Mouse (Mus musculus) MEL (cell line): ENCODE data around the gene 2310033P09Rik. TPM values are rescaled to one million over a fixed set of nuclear protein-coding genes. Genes with fewer than 3 reads are reported as not detected.

Source experiments
- DNase-seq: peaks from one replicate; pipeline ENCODE4 v3.0.0; 2011; ENCODE audit warnings: low read depth, low spot score
- H3K27ac ChIP-seq: 2 replicates; pipeline ENCODE4 v1.5.1; 2012; ENCODE audit warnings: low read depth, mild to moderate bottlenecking, control low read depth, low read length, moderate library complexity; ENCODE audit not compliant: control insufficient read depth
- H3K27me3 ChIP-seq, 2 experiments: fragments of 150-350 bp in 1 of 2; sonication (generic) in 1 of 2; 2 replicates each; pipeline ENCODE4 v1.6.1; 2012; ENCODE audit warnings: low read length in 2 of 2, mild to moderate bottlenecking in 2 of 2, improper control_type of control experiment in 1 of 2, moderate library complexity in 1 of 2; ENCODE audit not compliant: insufficient read depth in 2 of 2, control insufficient read depth in 1 of 2
- H3K36me3 ChIP-seq, 2 experiments: 2 replicates each; pipeline ENCODE4 v1.6.1; 2012 to 2014; ENCODE audit warnings: low read length in 2 of 2, improper control_type of control experiment in 1 of 2, inconsistent platforms in 1 of 2, mild to moderate bottlenecking in 1 of 2; ENCODE audit not compliant: insufficient read depth in 2 of 2, control insufficient read depth in 1 of 2
- H3K4me1 ChIP-seq, 2 experiments: fragments of 150-350 bp in 1 of 2; sonication (generic) in 1 of 2; 2 replicates each; pipeline ENCODE4 v1.6.1; 2012; ENCODE audit warnings: low read length in 2 of 2, improper control_type of control experiment in 1 of 2, mild to moderate bottlenecking in 1 of 2; ENCODE audit not compliant: insufficient read depth in 2 of 2, control insufficient read depth in 1 of 2
- H3K4me3 ChIP-seq, 2 experiments: fragments of 150-350 bp in 1 of 2; sonication (generic) in 1 of 2; 2 replicates each; pipeline ENCODE4 v1.5.1; 2012; ENCODE audit warnings: low read depth in 2 of 2, low read length in 2 of 2, mild to moderate bottlenecking in 2 of 2, moderate library complexity in 2 of 2, control low read depth in 1 of 2, improper control_type of control experiment in 1 of 2; ENCODE audit not compliant: control insufficient read depth in 1 of 2, insufficient read depth in 1 of 2
- H3K79me2 ChIP-seq: 2 replicates; pipeline ENCODE4 v1.6.1; 2012; ENCODE audit warnings: mild to moderate bottlenecking, low read length, moderate library complexity; ENCODE audit not compliant: control insufficient read depth, poor library complexity, insufficient read depth
- H3K9ac ChIP-seq: 2 replicates; pipeline ENCODE4 v1.6.1; 2012; ENCODE audit warnings: low read depth, mild to moderate bottlenecking, control low read depth, low read length, moderate library complexity; ENCODE audit not compliant: control insufficient read depth, poor library complexity, severe bottlenecking
- H3K9me3 ChIP-seq: fragments of 150-350 bp; sonication (generic); replicated peaks from 2 replicates; pipeline ENCODE4 v1.6.1; 2012; ENCODE audit warnings: mild to moderate bottlenecking, low read length, improper control_type of control experiment, moderate library complexity; ENCODE audit not compliant: insufficient read depth
- BHLHE40 ChIP-seq: IDR thresholded peaks from 2 replicates; pipeline ENCODE4 v1.6.1; 2012; ENCODE audit warnings: low read depth, mild to moderate bottlenecking, inconsistent platforms, low read length, improper control_type of control experiment, borderline replicate concordance
- CHD1 ChIP-seq: IDR thresholded peaks from 2 replicates; pipeline ENCODE4 v1.6.1; 2012; ENCODE audit warnings: low read depth, mild to moderate bottlenecking, inconsistent platforms, low read length, improper control_type of control experiment
- CTCF ChIP-seq, 3 experiments: IDR thresholded peaks in 2 of 3; conservative IDR thresholded peaks in 1 of 3; 2 replicates each; pipeline ENCODE4 v1.5.1; 2011 to 2012; ENCODE audit warnings: low read length in 3 of 3, low read depth in 2 of 3, mild to moderate bottlenecking in 2 of 3, improper control_type of control experiment in 1 of 3, inconsistent platforms in 1 of 3, mixed read lengths in 1 of 3, moderate library complexity in 1 of 3; ENCODE audit not compliant: control insufficient read depth in 1 of 3, insufficient read depth in 1 of 3, poor library complexity in 1 of 3, severe bottlenecking in 1 of 3
- ELF1 ChIP-seq: IDR thresholded peaks from 2 replicates; pipeline ENCODE4 v1.6.1; 2014; ENCODE audit warnings: low read depth, mild to moderate bottlenecking, inconsistent platforms, low read length, improper control_type of control experiment, moderate library complexity
- EP300 ChIP-seq, 2 experiments: IDR thresholded peaks; 2 replicates each; pipeline ENCODE4 v1.6.1; 2011; ENCODE audit warnings: improper control_type of control experiment in 2 of 2, low read length in 2 of 2, low read depth in 1 of 2, mild to moderate bottlenecking in 1 of 2
- ETS1 ChIP-seq: IDR thresholded peaks from 2 replicates; pipeline ENCODE4 v1.6.1; 2012; ENCODE audit warnings: low read depth, mild to moderate bottlenecking, inconsistent platforms, low read length, improper control_type of control experiment, moderate library complexity
- GATA1 ChIP-seq: IDR thresholded peaks from 2 replicates; pipeline ENCODE4 v1.6.1; 2011; ENCODE audit warnings: low read depth, low read length, improper control_type of control experiment
- HCFC1 ChIP-seq: IDR thresholded peaks from 2 replicates; pipeline ENCODE4 v1.6.1; 2012; ENCODE audit warnings: low read depth, mild to moderate bottlenecking, inconsistent platforms, low read length, improper control_type of control experiment, moderate library complexity
- KAT2A ChIP-seq: conservative IDR thresholded peaks from 2 replicates; pipeline ENCODE4 v1.6.1; 2012; ENCODE audit warnings: low read depth, low read length, improper control_type of control experiment, inconsistent platforms
- MAFK ChIP-seq: IDR thresholded peaks from 2 replicates; pipeline ENCODE4 v1.6.1; 2011; ENCODE audit warnings: low read depth, mild to moderate bottlenecking, low read length, improper control_type of control experiment, borderline replicate concordance
- MAX ChIP-seq: IDR thresholded peaks from 2 replicates; pipeline ENCODE4 v1.6.1; 2011; ENCODE audit warnings: low read length, improper control_type of control experiment
- MEF2A ChIP-seq: IDR thresholded peaks from 2 replicates; pipeline ENCODE4 v1.6.1; 2014; ENCODE audit warnings: low read depth, mild to moderate bottlenecking, inconsistent platforms, low read length, improper control_type of control experiment; ENCODE audit not compliant: poor library complexity, insufficient replicate concordance, severe bottlenecking; ENCODE audit errors: extremely low read depth
- MXI1 ChIP-seq: IDR thresholded peaks from 2 replicates; pipeline ENCODE4 v1.6.1; 2011; ENCODE audit warnings: mild to moderate bottlenecking, low read depth, low read length, improper control_type of control experiment
- MYB ChIP-seq: IDR thresholded peaks from 2 replicates; pipeline ENCODE4 v1.6.1; 2011; ENCODE audit warnings: mild to moderate bottlenecking, low read depth, low read length, improper control_type of control experiment
- MYC ChIP-seq: IDR thresholded peaks from 2 replicates; pipeline ENCODE4 v1.6.1; 2011; ENCODE audit warnings: low read depth, mild to moderate bottlenecking, low read length, improper control_type of control experiment, moderate library complexity
- NRF1 ChIP-seq: IDR thresholded peaks from 2 replicates; pipeline ENCODE4 v1.6.1; 2014; ENCODE audit warnings: low read depth, mild to moderate bottlenecking, inconsistent platforms, low read length, improper control_type of control experiment, moderate library complexity; ENCODE audit not compliant: poor library complexity, insufficient read depth, severe bottlenecking
- POLR2A ChIP-seq, 2 experiments: IDR thresholded peaks; 2 replicates each; pipeline ENCODE4 v1.6.1; 2011 to 2012; ENCODE audit warnings: low read length in 2 of 2, mild to moderate bottlenecking in 2 of 2, control low read depth in 1 of 2, improper control_type of control experiment in 1 of 2, low read depth in 1 of 2, moderate library complexity in 1 of 2; ENCODE audit not compliant: control insufficient read depth in 1 of 2, insufficient read depth in 1 of 2, poor library complexity in 1 of 2
- POLR2AphosphoS2 ChIP-seq: IDR thresholded peaks from 2 replicates; pipeline ENCODE4 v1.6.1; 2011; ENCODE audit warnings: low read length, improper control_type of control experiment
- POLR2AphosphoS5 ChIP-seq: IDR thresholded peaks from 2 replicates; pipeline ENCODE4 v1.6.1; 2012; ENCODE audit warnings: low read depth, borderline replicate concordance, mild to moderate bottlenecking, inconsistent platforms, low read length, moderate library complexity, mixed read lengths
- RCOR1 ChIP-seq: IDR thresholded peaks from 2 replicates; pipeline ENCODE4 v1.6.1; 2012; ENCODE audit warnings: low read depth, mild to moderate bottlenecking, inconsistent platforms, low read length, improper control_type of control experiment
- SIN3A ChIP-seq: IDR thresholded peaks from 2 replicates; pipeline ENCODE4 v1.6.1; 2012; ENCODE audit warnings: low read length, improper control_type of control experiment, inconsistent platforms
- SMC3 ChIP-seq: IDR thresholded peaks from 2 replicates; pipeline ENCODE4 v1.6.1; 2011; ENCODE audit warnings: low read depth, low read length, improper control_type of control experiment
- TBP ChIP-seq: IDR thresholded peaks from 2 replicates; pipeline ENCODE4 v1.8.0; 2011; ENCODE audit warnings: low read depth, low read length, improper control_type of control experiment
- TCF12 ChIP-seq: IDR thresholded peaks from 2 replicates; pipeline ENCODE4 v1.6.1; 2014; ENCODE audit warnings: low read depth, mild to moderate bottlenecking, inconsistent platforms, low read length, improper control_type of control experiment, moderate library complexity
- UBTF ChIP-seq: IDR thresholded peaks from 2 replicates; pipeline ENCODE4 v1.6.1; 2012; ENCODE audit warnings: low read depth, mild to moderate bottlenecking, inconsistent platforms, low read length, improper control_type of control experiment, moderate library complexity, borderline replicate concordance; ENCODE audit not compliant: insufficient read depth
- ZNF384 ChIP-seq: IDR thresholded peaks from 2 replicates; pipeline ENCODE4 v1.6.1; 2012; ENCODE audit warnings: low read depth, mild to moderate bottlenecking, inconsistent platforms, low read length, improper control_type of control experiment
- polyA plus RNA-seq, 2 experiments: library from polyadenylated mRNA; stranded (reverse) in 1 of 2; unstranded in 1 of 2; fragments of >175 nt in 1 of 2; fragments of >200 nt in 1 of 2; gene quantifications; 2 replicates each; pipeline versions ENCODE4 v1.2.1 to v1.2.4; 2012; ENCODE audit warnings: low replicate concordance in 2 of 2, low read depth in 1 of 2; ENCODE audit not compliant: insufficient read length in 2 of 2, insufficient read depth in 1 of 2, missing spikeins in 1 of 2
- total RNA-seq: library from RNA; depleted of rRNA; stranded (reverse); fragments of 300-350 nt; gene quantifications from 2 replicates; pipeline ENCODE4 v1.2.3, GENCODE M21; 2012

The 2310033P09Rik gene
- total and polyA plus RNA-seq, 3 experiments: 35.5 to 59.8 TPM; not detected in 1

DNA sequence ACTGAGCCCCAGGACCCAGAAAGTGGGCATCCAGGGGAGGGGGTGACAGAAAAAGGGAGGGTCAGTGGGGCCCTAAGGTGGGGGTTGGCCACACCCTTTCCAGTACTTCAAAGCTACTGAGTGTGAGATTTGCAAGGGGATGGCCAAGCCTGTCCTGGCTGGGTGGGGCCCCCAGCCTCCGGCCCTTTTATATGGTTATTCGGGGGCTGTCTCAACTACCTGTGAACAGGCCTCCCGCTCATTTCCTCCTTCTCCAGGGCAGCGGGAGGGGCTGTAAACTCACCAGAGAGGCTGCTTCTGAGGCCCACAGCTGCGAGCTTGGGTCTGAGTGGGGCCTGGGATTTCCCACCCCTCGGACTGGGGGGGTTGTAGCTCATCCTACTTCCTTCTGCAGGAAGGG, 35.7 kb downstream of the 2310033P09Rik start:
- no peak for DNase-seq
- no peaks in the 10 kb centered on the region for H3K36me3 ChIP-seq
- no peak overlapping the region for H3K4me3 ChIP-seq
- no peak for TF ChIP-seq GATA1
- H3K27ac ChIP-seq: no peak overlapping the region
- H3K9me3 ChIP-seq: no peaks in the 10 kb centered on the region
- no peak overlapping the region for H3K9ac ChIP-seq
- no peaks in the 10 kb centered on the region for H3K79me2 ChIP-seq
- H3K27me3 ChIP-seq: peaks cover 23 to 34% of the 10 kb centered on the region in 2 experiments
- no peaks in the 10 kb centered on the region for H3K4me1 ChIP-seq

DNA sequence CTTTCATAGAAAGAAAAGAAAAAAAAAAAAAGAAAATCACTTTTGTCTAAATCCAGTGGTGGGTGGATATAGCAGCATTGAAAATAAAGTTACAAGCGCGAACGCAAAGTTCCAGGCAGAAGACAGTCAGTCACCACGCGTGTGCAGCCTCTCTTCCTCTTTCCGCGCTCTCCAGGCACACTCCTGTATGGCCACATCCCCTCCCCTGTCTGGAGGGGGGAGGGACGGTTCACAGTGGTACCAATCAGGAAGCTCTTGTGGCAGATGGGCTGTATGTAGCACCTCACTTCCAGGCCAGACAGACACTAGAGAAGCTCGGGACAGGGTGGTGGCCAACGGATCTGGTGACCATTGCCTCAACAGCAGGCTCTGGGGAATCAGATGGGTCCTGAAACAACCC, 40.0 kb downstream of the 2310033P09Rik start:
- no peak overlapping the region for H3K9ac ChIP-seq
- H3K27me3 ChIP-seq: peaks cover 20 to 21% of the 10 kb centered on the region in 2 experiments
- no peaks in the 10 kb centered on the region for H3K9me3 ChIP-seq
- no peaks in the 10 kb centered on the region for H3K79me2 ChIP-seq
- peak; percentile 42 for DNase-seq
- H3K4me3 ChIP-seq: no peak overlapping the region
- TF ChIP-seq SMC3: no peak
- no peak for TF ChIP-seq MXI1
- TF ChIP-seq MEF2A: no peak
- no peaks in the 10 kb centered on the region for H3K36me3 ChIP-seq
- no peak overlapping the region for H3K27ac ChIP-seq
- H3K4me1 ChIP-seq: no peaks in the 10 kb centered on the region

- no peaks in the 10 kb centered on the region for H3K9me3 ChIP-seq
- peak; percentile 31 for DNase-seq
- H3K4me1 ChIP-seq: peaks cover 11 to 25% of the 10 kb centered on the region in 2 experiments
- H3K4me3 ChIP-seq: no peak overlapping the region
- H3K79me2 ChIP-seq: no peaks in the 10 kb centered on the region
- H3K27me3 ChIP-seq: peaks cover 6 to 10% of the 10 kb centered on the region in 2 experiments
- H3K9ac ChIP-seq: no peak overlapping the region
- H3K27ac ChIP-seq: no peak overlapping the region
- peaks cover 0 to 16% of the 10 kb centered on the region in 2 experiments; a peak in 2 of 4 replicates for H3K36me3 ChIP-seq
- no peak for TF ChIP-seq POLR2AphosphoS5
- TF ChIP-seq MYB: no peak
- no peak for TF ChIP-seq MXI1
- no peak for TF ChIP-seq ZNF384
- no peak for TF ChIP-seq SMC3
- TF ChIP-seq ELF1: no peak
- TF ChIP-seq POLR2A (IDR thresholded peaks at IDR 0.05; ENCODE audit: control insufficient read depth in 1 of 2, insufficient read depth in 1 of 2, low read depth in 1 of 2, low read length in 2 of 2, poor library complexity in 1 of 2): no peak
- peak; percentile 26; the same call in 1 of the 2 replicates for TF ChIP-seq BHLHE40
- TF ChIP-seq ETS1: peak; percentile 37; the same call in 1 of the 2 replicates
- TF ChIP-seq MYC: no peak
- peak; percentile 74 for TF ChIP-seq GATA1
- no peak for TF ChIP-seq HCFC1
- TF ChIP-seq KAT2A: no peak
- no peak for TF ChIP-seq CTCF (IDR thresholded peaks at IDR 0.05 in 2 of 3, conservative IDR thresholded peaks at IDR 0.05 in 1 of 3; ENCODE audit: control insufficient read depth in 1 of 3, insufficient read depth in 1 of 3, low read depth in 2 of 3, low read length in 3 of 3, poor library complexity in 1 of 3, severe bottlenecking in 1 of 3)
- TF ChIP-seq MAX: no peak
- no peak for TF ChIP-seq SIN3A
- TF ChIP-seq RCOR1: peak; percentile 98
- TF ChIP-seq TBP: no peak
- TF ChIP-seq MAFK: no peak
- no peak for TF ChIP-seq CHD1
- TF ChIP-seq EP300 (IDR thresholded peaks at IDR 0.05; ENCODE audit: low read depth in 1 of 2, low read length in 2 of 2): peak in 1 of 2 experiments; percentile 72; a peak in 2 of 4 replicates
- no peak for TF ChIP-seq NRF1
- TF ChIP-seq UBTF: no peak
- TF ChIP-seq TCF12: peak; percentile 52; the same call in 1 of the 2 replicates
- TF ChIP-seq POLR2AphosphoS2: no peak
Measured at GRCm38 (mm10) chr11:59259647-59260046, 51.5 kb downstream of the 2310033P09Rik start.
